8 mouse cellular contexts compared by ENCODE assay signal in genomic region chr17:28042299-28042771, GRCm38 (mm10). TPM values are rescaled to one million over a fixed set of nuclear protein-coding genes. Genes with fewer than 3 reads are reported as not detected.
DNase-seq lines count a peak whose midpoint lies in the region; ATAC-seq and TF ChIP-seq lines count a peak whose summit lies in the region.

No protein-coding gene starts in this region.

- H3K4me2 ChIP-seq in heart, embryonic 16.5 days (ENCODE audit: low read depth, low read length): no peak overlapping the region

- no peak for TF ChIP-seq POLR2A in heart, adult 2 months (IDR thresholded peaks at IDR 0.05; ENCODE audit: insufficient read depth, low read depth, low read length)
- no peak for TF ChIP-seq POLR2A in olfactory bulb, adult 2 months (IDR thresholded peaks at IDR 0.05; ENCODE audit: insufficient read depth, low read depth, low read length)

- no peaks in the 10 kb centered on the region for H3K9me3 ChIP-seq in heart, embryonic 16.5 days (replicated peaks; ENCODE audit: control insufficient read depth, low read length)

- peak; percentile 50 for TF ChIP-seq CTCF in heart, adult 2 months (IDR thresholded peaks at IDR 0.05)
- no peak; the same call in 1 of the 2 replicates for TF ChIP-seq CTCF in olfactory bulb, adult 2 months (IDR thresholded peaks at IDR 0.05; ENCODE audit: insufficient read depth, low read depth, low read length)

- no peak overlapping the region for H3K9ac ChIP-seq in heart, adult 2 months (ENCODE audit: low read depth, low read length)
- H3K9ac ChIP-seq in heart, embryonic 16.5 days (ENCODE audit: low read length): 0 out of 2 replicates have a peak overlapping the region, but pooled peaks have one; percentile 16

- intact Hi-C loops in heart, adult 2 months (cut with DNase I): loop anchor here (5.0 kb wide), 1 partner anchor 35 kb away; no protein-coding TSS in a partner anchor
- intact Hi-C loops in heart, postnatal 25 days (cut with DNase I): loop anchor here (5.0 kb wide), 1 partner anchor 35 kb away; no protein-coding TSS in a partner anchor
- intact Hi-C loops in left cerebral cortex, postnatal 4 days (cut with DNase I): loop anchor here (10.0 kb wide), 1 partner anchor 128 kb away; no protein-coding TSS in a partner anchor

- no peak for TF ChIP-seq EP300 in heart, adult 2 months (IDR thresholded peaks at IDR 0.05; ENCODE audit: insufficient read depth, low read depth, low read length)

- no peaks in the 10 kb centered on the region for H3K27me3 ChIP-seq in heart, adult 2 months (ENCODE audit: control insufficient read depth, insufficient read depth, low read length)
- H3K27me3 ChIP-seq in heart, embryonic 16.5 days (ENCODE audit: control insufficient read depth, insufficient read depth, low read length): no peaks in the 10 kb centered on the region

- peak in 1 of 2 experiments; percentile 52 for DNase-seq in heart, adult 2 months
- DNase-seq in heart, postnatal 25 days (ENCODE audit: low spot score): no peak
- DNase-seq in cerebellum, adult 9-11 months: peak; percentile 46
- DNase-seq in left cerebral cortex, postnatal 4 days: peak; percentile 68
- DNase-seq in ovary, postnatal 14 days (ENCODE audit: low spot score): no peak
- DNase-seq in natural killer cell, adult 2 months (ENCODE audit: low spot score in 2 of 2): no peak

- H3K79me2 ChIP-seq in heart, adult 2 months (replicated peaks; ENCODE audit: control insufficient read depth, insufficient read depth, low read length): no peaks in the 10 kb centered on the region; the same call in 1 of the 2 replicates

- H3K4me1 ChIP-seq in heart, adult 2 months (ENCODE audit: control insufficient read depth, insufficient read depth, low read length): peaks cover 8% of the 10 kb centered on the region
- peaks cover 10% of the 10 kb centered on the region for H3K4me1 ChIP-seq in heart, embryonic 16.5 days (ENCODE audit: control insufficient read depth, insufficient read depth, low read length)
- peaks cover 49% of the 10 kb centered on the region for H3K4me1 ChIP-seq in olfactory bulb, adult 2 months (ENCODE audit: control insufficient read depth, insufficient read depth, low read length)

- no peaks in the 10 kb centered on the region for H3K36me3 ChIP-seq in heart, adult 2 months (ENCODE audit: control insufficient read depth, insufficient read depth, low read length)
- H3K36me3 ChIP-seq in heart, embryonic 16.5 days (ENCODE audit: control insufficient read depth, insufficient read depth): peaks cover 15% of the 10 kb centered on the region

- H3K27ac ChIP-seq in heart, adult 2 months: peak overlapping the region; percentile 33
- H3K27ac ChIP-seq in heart, embryonic 16.5 days (ENCODE audit: low read length): no peak overlapping the region
- no peak overlapping the region for H3K27ac ChIP-seq in olfactory bulb, adult 2 months (ENCODE audit: insufficient read depth, low read depth, low read length)

- 47% methylated on average over 23 of the region's 23 CpGs for WGBS in heart, adult 2 months
- WGBS in heart, embryonic 16.5 days: 53% methylated on average over 23 of the region's 23 CpGs
- WGBS in olfactory bulb, adult 2 months: 15% methylated on average over 23 of the region's 23 CpGs

- ATAC-seq in heart, embryonic 16.5 days (replicated peaks; ENCODE audit: extremely low read depth, insufficient read depth, low FRiP score): no peak

- H3K4me3 ChIP-seq in heart, adult 2 months: no peak overlapping the region
- H3K4me3 ChIP-seq in heart, embryonic 16.5 days (ENCODE audit: low read length): no peak overlapping the region
- H3K4me3 ChIP-seq in olfactory bulb, adult 2 months (ENCODE audit: insufficient read depth, low read depth, low read length): peak overlapping the region; percentile 19

RNA-seq across cellular contexts. Expression of gene Tcp11, which starts 38.1 kb away (rescaled TPM):
- total RNA-seq in heart, adult 2 months (2021): not detected
- polyA plus RNA-seq in heart, adult 2 months (2012; rRNA removed): 1.4 and 1.8 TPM in 2 replicates
- total RNA-seq in heart, postnatal 25 days (2021): not detected
- polyA plus RNA-seq in heart, embryonic 16.5 days (2015; fragmentation: Nextera tagmentation; extraction: Ambion mirVana): 0.71 and 1.9 TPM in 2 replicates
- 1 to 10 TPM; 2.2 to 3.6 TPM for total RNA-seq in left cerebral cortex, postnatal 4 days (2021)
- not detected in 2 replicates for polyA plus RNA-seq in olfactory bulb, adult 2 months (2012; ENCODE audit: insufficient read depth, insufficient read length, low replicate concordance, missing spikeins)

Comparison
In these comparisons a context has a peak if more than half of its experiments do, and no peak if none do; other contexts are left out.
1. DNase-seq: peak in cerebellum, adult 9-11 months (single experiment) and left cerebral cortex, postnatal 4 days (single experiment); none in heart, postnatal 25 days (single experiment), ovary, postnatal 14 days (single experiment) and natural killer cell, adult 2 months (0 of 2).